Mouse (Mus musculus): ENCODE data around the gene Kif21b. TPM values are rescaled to one million over a fixed set of nuclear protein-coding genes. Genes with fewer than 3 reads are reported as not detected.
A peak's percentile ranks its signal among the peaks of the same experiment; 100 is the strongest.

The Kif21b gene
- 0.91 and 1.1 TPM in 2 replicates for polyA plus RNA-seq (2015; fragmentation: Nextera tagmentation; extraction: Ambion mirVana)

DNA sequence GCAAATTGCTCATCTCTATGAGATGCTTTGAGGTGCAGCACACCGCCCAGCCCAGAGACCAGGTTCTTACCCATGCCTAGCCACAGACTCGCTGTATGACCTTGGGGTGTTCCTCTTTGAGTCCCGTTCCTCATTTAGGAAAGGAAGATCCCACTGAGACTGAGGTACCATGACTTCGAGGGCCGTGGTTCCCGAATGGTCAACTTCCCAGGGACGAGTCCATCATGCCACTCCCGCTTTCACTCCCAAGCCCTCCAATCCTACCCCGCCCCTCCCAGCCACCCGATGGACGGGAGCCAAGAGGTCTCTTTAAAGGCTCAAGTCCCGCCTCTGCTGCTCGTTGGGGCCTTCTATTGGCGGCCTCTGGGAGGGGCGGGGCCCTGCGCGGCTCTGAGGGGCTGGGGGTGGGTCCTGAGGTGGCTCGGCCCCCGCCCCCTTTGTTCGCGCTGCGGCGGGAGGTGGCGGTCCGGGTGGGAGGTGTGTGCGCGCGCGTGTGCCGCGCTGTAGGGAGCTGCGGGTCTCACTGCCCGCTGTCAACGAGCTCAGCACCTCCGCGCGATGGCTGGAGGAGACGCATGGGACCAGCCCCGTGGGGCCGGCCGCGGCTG, at the start of gene Kif21b:
Gene Kif21b (plus strand): TSS at position 439 of the 608 bp plus-strand sequence.
- Histone ChIP-seq H3K9ac (replicated peaks) (peak within 1 kb of the TSS; percentile 81), H3K4me1 (ENCODE audit: insufficient read depth) (peaks cover 63% of the 10 kb centered on the region), H3K4me2 (ENCODE audit: low read depth, low read length) (peak within 1 kb of the TSS; percentile 90), H3K9me3 (ENCODE audit: low read length) (no peaks in the 10 kb centered on the region), H3K36me3 (replicated peaks; ENCODE audit: insufficient read depth, low read length) (no peaks in the 10 kb centered on the region), H3K4me3 (ENCODE audit: low read depth, low read length) (peak within 1 kb of the TSS; percentile 76), H3K27ac (ENCODE audit: low read depth) (peak within 1 kb of the TSS; percentile 78), H3K27me3 (ENCODE audit: insufficient read depth, low read length) (peaks cover 16% of the 10 kb centered on the region; the same call in 1 of the 2 replicates)
- TF ChIP-seq CTCF (IDR thresholded peaks at IDR 0.05; ENCODE audit: low read depth) (no peak), EP300 (IDR thresholded peaks at IDR 0.05; ENCODE audit: low read depth) (no peak)
- ATAC-seq: peak; percentile 67
- DNase-seq: peak; percentile 88
- under 1% methylated on average over 42 of the region's 42 CpGs for WGBS (ENCODE audit: insufficient replicate concordance)

DNA sequence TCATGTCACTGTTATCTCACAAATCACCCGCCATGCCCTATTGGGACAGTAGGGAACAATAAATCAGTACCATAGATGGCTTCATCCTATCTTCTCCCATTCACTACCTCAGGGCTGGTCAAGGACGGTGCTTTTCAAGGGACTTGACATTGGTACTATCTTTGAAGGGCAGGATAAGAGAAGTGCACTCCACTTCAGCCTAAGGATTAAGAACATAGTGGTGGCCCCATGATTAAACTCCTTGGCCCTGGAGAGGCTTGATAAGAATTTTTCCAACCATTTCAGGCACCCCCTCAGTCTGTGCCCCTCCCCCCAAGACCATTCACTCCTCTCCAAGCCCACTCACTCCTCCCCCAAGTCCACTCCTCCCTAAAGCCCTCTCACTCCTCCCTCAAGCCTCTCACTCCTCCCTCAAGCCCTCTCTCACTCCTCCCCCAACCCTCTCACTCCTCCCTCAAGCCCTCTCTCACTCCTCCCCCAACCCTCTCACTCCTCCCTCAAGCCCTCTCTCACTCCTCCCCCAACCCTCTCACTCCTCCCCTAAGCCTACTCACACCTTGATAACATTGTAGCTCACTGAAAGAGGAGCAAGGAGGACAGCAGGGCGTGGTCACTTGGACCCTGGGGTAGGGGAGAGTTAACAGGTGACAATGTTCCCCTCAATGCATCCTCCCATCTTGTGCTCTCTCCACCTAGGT, 45.1 kb upstream of the Kif21b start:
- H3K9ac ChIP-seq (replicated peaks): no peak overlapping the region
- H3K9me3 ChIP-seq (ENCODE audit: low read length): no peaks in the 10 kb centered on the region
- no peaks in the 10 kb centered on the region for H3K27me3 ChIP-seq (ENCODE audit: insufficient read depth, low read length)
- no peak overlapping the region for H3K4me3 ChIP-seq (ENCODE audit: low read depth, low read length)
- DNase-seq (no peak), ATAC-seq (no peak)
- WGBS (ENCODE audit: insufficient replicate concordance): 56% methylated on average over 3 of the region's 3 CpGs
- no peak overlapping the region for H3K4me2 ChIP-seq (ENCODE audit: low read depth, low read length)
- H3K4me1 ChIP-seq (ENCODE audit: insufficient read depth): no peaks in the 10 kb centered on the region
- no peak for TF ChIP-seq CTCF (IDR thresholded peaks at IDR 0.05; ENCODE audit: low read depth)
- no peak for TF ChIP-seq EP300 (IDR thresholded peaks at IDR 0.05; ENCODE audit: low read depth)
- no peak overlapping the region for H3K27ac ChIP-seq (ENCODE audit: low read depth)
- no peaks in the 10 kb centered on the region for H3K36me3 ChIP-seq (replicated peaks; ENCODE audit: insufficient read depth, low read length)

DNA sequence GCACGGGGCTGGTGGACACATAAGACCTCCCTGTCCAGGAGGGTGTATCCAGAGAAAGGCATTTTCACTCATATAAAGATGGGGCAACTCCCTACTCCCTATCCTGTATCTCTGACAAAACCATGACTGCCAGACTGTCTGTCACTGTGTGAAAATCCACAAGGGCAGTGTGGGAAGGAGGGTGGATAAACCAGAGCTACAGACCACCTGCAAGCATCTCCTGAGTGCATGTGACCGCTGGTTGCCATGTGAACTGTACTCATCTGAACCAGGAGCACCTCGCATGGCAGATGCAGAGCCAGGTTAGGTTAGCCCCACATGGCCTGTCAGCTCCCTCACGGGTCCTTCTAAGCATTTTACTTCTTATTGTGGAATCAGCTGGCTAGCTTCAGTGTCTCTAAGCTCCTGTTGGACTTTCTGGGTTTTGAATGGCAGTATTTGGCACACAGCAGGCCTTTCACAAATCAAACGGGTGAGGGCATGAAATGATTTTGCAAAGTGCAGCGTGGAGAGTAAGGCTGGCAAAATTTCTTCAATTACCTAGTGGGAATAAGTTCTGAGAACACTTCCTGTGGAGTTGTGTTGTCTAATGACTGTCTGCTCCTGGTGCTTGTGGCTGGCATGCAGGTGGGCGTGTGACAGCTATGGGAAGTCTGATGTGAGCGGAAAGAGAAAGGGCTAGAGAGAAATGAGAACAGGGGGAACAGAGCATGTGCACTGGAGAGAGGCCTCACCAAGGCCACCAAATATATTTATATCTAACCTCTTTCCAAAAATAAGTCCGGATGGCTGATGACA, 41.6 kb upstream of the Kif21b start:
- H3K4me3 ChIP-seq (ENCODE audit: low read depth, low read length): no peak overlapping the region
- no peaks in the 10 kb centered on the region for H3K27me3 ChIP-seq (ENCODE audit: insufficient read depth, low read length)
- no peaks in the 10 kb centered on the region for H3K4me1 ChIP-seq (ENCODE audit: insufficient read depth)
- no peaks in the 10 kb centered on the region for H3K36me3 ChIP-seq (replicated peaks; ENCODE audit: insufficient read depth, low read length)
- H3K9ac ChIP-seq (replicated peaks): no peak overlapping the region
- WGBS (ENCODE audit: insufficient replicate concordance): 70% methylated on average over 9 of the region's 9 CpGs
- H3K9me3 ChIP-seq (ENCODE audit: low read length): no peaks in the 10 kb centered on the region
- ATAC-seq: no peak
- TF ChIP-seq EP300 (IDR thresholded peaks at IDR 0.05; ENCODE audit: low read depth) (no peak), CTCF (IDR thresholded peaks at IDR 0.05; ENCODE audit: low read depth) (no peak)
- DNase-seq: no peak
- no peak overlapping the region for H3K4me2 ChIP-seq (ENCODE audit: low read depth, low read length)
- H3K27ac ChIP-seq (ENCODE audit: low read depth): no peak overlapping the region

DNA sequence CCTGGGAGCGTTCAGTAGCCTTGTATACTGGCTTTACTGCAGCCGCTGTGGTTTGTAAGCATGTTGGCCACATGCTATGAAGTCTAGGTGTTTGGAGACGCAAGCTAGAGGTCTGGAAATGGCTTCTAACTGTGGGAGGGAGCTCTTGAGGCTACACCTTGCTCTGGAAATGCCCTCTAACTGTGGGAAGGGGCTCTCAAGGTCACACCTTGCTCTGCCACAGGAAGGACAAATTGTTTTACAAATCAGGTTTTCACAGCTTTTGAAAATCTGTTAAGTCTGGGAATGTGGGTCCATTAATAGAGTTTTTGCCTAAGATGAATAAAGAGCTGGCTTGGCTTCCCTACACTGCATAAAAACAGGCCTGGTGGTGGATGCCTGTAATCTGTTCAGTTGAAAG, 37.5 kb upstream of the Kif21b start:
- Histone ChIP-seq H3K9ac (replicated peaks) (no peak overlapping the region), H3K27ac (ENCODE audit: low read depth) (no peak overlapping the region), H3K4me3 (ENCODE audit: low read depth, low read length) (no peak overlapping the region), H3K9me3 (ENCODE audit: low read length) (no peaks in the 10 kb centered on the region), H3K36me3 (replicated peaks; ENCODE audit: insufficient read depth, low read length) (no peaks in the 10 kb centered on the region), H3K4me2 (ENCODE audit: low read depth, low read length) (no peak overlapping the region), H3K27me3 (ENCODE audit: insufficient read depth, low read length) (no peaks in the 10 kb centered on the region), H3K4me1 (ENCODE audit: insufficient read depth) (no peaks in the 10 kb centered on the region)
- DNase-seq (no peak), ATAC-seq (no peak)
- 56% methylated on average over 3 of the region's 3 CpGs for WGBS (ENCODE audit: insufficient replicate concordance)
- no peak for TF ChIP-seq EP300 (IDR thresholded peaks at IDR 0.05; ENCODE audit: low read depth)
- TF ChIP-seq CTCF (IDR thresholded peaks at IDR 0.05; ENCODE audit: low read depth): no peak

DNA sequence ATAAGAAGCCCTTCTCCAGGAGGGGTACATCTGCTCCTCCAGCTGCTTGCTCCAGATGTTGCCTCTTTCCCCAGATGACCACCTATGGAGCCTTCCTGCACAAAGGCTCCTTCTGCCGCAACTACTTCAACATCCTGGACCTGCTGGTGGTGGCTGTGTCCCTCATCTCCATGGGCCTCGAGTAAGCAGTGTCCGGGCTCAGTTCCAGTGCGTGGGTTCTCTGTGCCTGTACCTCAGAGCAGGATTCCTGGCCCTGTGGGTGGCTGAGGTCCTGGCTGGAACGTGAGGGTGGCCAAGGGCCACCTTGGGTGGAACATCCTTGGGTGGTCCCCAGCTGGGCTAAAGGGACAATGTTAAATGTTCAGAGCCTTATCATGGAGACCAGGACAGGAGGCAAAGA, 36.4 kb upstream of the Kif21b start:
- Histone ChIP-seq H3K27me3 (ENCODE audit: insufficient read depth, low read length) (no peaks in the 10 kb centered on the region), H3K9ac (replicated peaks) (no peak overlapping the region), H3K4me1 (ENCODE audit: insufficient read depth) (no peaks in the 10 kb centered on the region), H3K4me3 (ENCODE audit: low read depth, low read length) (no peak overlapping the region), H3K27ac (ENCODE audit: low read depth) (no peak overlapping the region), H3K36me3 (replicated peaks; ENCODE audit: insufficient read depth, low read length) (no peaks in the 10 kb centered on the region), H3K9me3 (ENCODE audit: low read length) (no peaks in the 10 kb centered on the region), H3K4me2 (ENCODE audit: low read depth, low read length) (no peak overlapping the region)
- DNase-seq (no peak), ATAC-seq (no peak)
- WGBS (ENCODE audit: insufficient replicate concordance): 68% methylated on average over 5 of the region's 5 CpGs
- no peak for TF ChIP-seq CTCF (IDR thresholded peaks at IDR 0.05; ENCODE audit: low read depth)
- no peak for TF ChIP-seq EP300 (IDR thresholded peaks at IDR 0.05; ENCODE audit: low read depth)

DNA sequence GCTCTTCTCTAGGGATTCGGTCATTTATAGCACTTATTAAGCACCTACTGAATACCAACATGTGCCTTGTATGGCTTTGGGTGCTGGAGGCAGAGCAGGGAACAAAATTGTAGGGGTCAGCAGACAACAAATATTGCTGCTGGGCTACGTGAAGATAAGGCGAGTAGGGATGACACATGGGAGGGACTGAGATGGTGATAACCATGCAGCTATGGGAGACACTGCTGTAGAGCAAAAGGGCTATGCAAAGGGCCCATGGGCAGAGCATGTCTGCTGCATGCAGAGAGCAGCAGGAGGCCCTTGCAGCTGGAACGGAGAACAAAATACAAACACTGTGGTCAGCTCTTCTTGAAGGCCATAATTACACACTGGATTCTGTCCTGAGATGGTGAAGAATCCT, 29.1 kb upstream of the Kif21b start:
- TF ChIP-seq CTCF (IDR thresholded peaks at IDR 0.05; ENCODE audit: low read depth) (no peak), EP300 (IDR thresholded peaks at IDR 0.05; ENCODE audit: low read depth) (no peak)
- H3K36me3 ChIP-seq (replicated peaks; ENCODE audit: insufficient read depth, low read length): no peaks in the 10 kb centered on the region
- no peak for ATAC-seq
- H3K9me3 ChIP-seq (ENCODE audit: low read length): no peaks in the 10 kb centered on the region
- H3K4me1 ChIP-seq (ENCODE audit: insufficient read depth): 0 out of 2 replicates have a peak, but pooled peaks cover 4% of the 10 kb centered on the region
- no peaks in the 10 kb centered on the region for H3K27me3 ChIP-seq (ENCODE audit: insufficient read depth, low read length)
- no peak for DNase-seq
- H3K4me2 ChIP-seq (ENCODE audit: low read depth, low read length): no peak overlapping the region
- no peak overlapping the region for H3K4me3 ChIP-seq (ENCODE audit: low read depth, low read length)
- H3K27ac ChIP-seq (ENCODE audit: low read depth): no peak overlapping the region
- H3K9ac ChIP-seq (replicated peaks): no peak overlapping the region
- WGBS (ENCODE audit: insufficient replicate concordance): 52% methylated on average over 4 of the region's 4 CpGs
